Mouse (Mus musculus): Measurements from ENCODE around the gene Catsperd. TPM values are rescaled to one million over a fixed set of nuclear protein-coding genes. Genes with fewer than 3 reads are reported as not detected.

The Catsperd gene
- polyA plus RNA-seq, 1 experiment from 2014 or later, result 0.61 TPM

- no peaks in the 10 kb centered on the region for H3K4me1 ChIP-seq (ENCODE audit: control insufficient read depth, insufficient read depth, low read length)
- DNase-seq (ENCODE audit: low spot score) (no peak), ATAC-seq (ENCODE audit: insufficient number of reproducible peaks, low FRiP score, low TSS enrichment, low read depth) (no peak)
- H3K4me3 ChIP-seq (ENCODE audit: low read depth, low read length), result no peak overlapping the region
- peaks cover 22% of the 10 kb centered on the region; the same call in 1 of the 2 replicates for H3K36me3 ChIP-seq (ENCODE audit: control insufficient read depth, insufficient read depth, low read length)
- no peaks in the 10 kb centered on the region for H3K27me3 ChIP-seq (ENCODE audit: control insufficient read depth, insufficient read depth, low read length)
- H3K4me2 ChIP-seq (ENCODE audit: low read depth, severe bottlenecking), result no peak overlapping the region
- H3K27ac ChIP-seq (replicated peaks; ENCODE audit: low read depth, low read length), result no peak overlapping the region
- H3K9ac ChIP-seq (ENCODE audit: low read length), result no peak overlapping the region
- H3K9me3 ChIP-seq (ENCODE audit: control insufficient read depth, low read length), result no peaks in the 10 kb centered on the region
- WGBS, result 79% methylated on average over 3 of the region's 3 CpGs
These were observed 54.9 kb downstream of the Catsperd start for GRCm38 (mm10) chr17:56682880-56683279.

DNA sequence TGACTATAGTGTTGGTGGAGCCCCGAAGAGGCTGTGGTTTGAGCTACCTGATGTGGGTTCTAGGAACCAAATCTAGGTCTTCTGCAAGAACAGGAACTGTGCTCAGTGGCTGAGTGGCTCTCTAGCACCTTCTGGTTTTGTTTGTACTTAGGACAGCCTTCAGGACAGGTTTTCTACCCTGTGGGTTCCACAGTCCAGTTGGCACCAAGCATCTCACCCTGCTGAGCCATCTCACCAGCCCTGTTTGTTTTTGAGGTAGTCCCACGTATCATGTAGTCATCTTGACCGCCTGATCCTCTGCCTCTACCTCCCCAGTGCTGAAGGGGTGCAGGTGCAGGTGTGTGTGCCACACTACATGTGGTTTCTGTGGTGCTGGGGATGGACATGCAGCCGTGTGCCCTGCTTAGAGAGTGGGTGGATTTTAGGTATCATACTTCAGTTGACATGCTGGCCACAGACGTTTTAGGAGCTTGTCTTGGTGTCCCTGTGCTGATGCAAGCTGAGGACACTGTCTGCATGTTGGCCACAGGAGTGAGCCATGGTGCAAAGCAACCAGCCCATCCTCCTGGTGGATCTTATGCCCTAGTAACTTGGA is 55.7 kb downstream of the Catsperd start:
- H3K27me3 ChIP-seq (ENCODE audit: control insufficient read depth, insufficient read depth, low read length), result no peaks in the 10 kb centered on the region
- peaks cover 26% of the 10 kb centered on the region; the same call in 1 of the 2 replicates for H3K36me3 ChIP-seq (ENCODE audit: control insufficient read depth, insufficient read depth, low read length)
- WGBS, result 87% methylated on average over 5 of the region's 5 CpGs
- ATAC-seq (ENCODE audit: insufficient number of reproducible peaks, low FRiP score, low TSS enrichment, low read depth) (no peak), DNase-seq (ENCODE audit: low spot score) (no peak)
- H3K4me1 ChIP-seq (ENCODE audit: control insufficient read depth, insufficient read depth, low read length), result no peaks in the 10 kb centered on the region
- no peak overlapping the region for H3K4me2 ChIP-seq (ENCODE audit: low read depth, severe bottlenecking)
- no peak overlapping the region for H3K27ac ChIP-seq (replicated peaks; ENCODE audit: low read depth, low read length)
- no peak overlapping the region for H3K9ac ChIP-seq (ENCODE audit: low read length)
- H3K9me3 ChIP-seq (ENCODE audit: control insufficient read depth, low read length), result no peaks in the 10 kb centered on the region
- H3K4me3 ChIP-seq (ENCODE audit: low read depth, low read length), result no peak overlapping the region

DNA sequence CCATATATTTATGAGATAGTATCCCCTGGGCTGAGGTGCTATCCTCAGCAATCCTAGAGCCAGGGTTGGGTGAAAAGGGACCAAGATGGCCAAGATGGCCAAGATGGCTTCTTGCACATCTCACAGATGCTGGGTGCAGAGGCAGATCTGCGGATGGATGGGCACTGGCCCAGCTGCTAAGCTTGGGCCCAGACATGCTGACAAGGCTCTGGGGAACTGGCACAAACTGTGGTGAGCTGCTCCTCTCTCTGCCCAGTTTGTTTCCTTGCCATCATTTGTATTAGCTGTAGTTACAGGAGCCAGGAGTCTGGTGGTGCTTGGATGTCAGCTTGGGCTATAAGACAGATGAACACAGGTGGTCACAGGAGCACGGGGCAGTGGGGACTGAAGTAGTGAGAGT is 56.7 kb downstream of the Catsperd start:
- 84% methylated on average over 2 of the region's 2 CpGs for WGBS
- no peaks in the 10 kb centered on the region for H3K4me1 ChIP-seq (ENCODE audit: control insufficient read depth, insufficient read depth, low read length)
- no peak overlapping the region for H3K27ac ChIP-seq (replicated peaks; ENCODE audit: low read depth, low read length)
- H3K36me3 ChIP-seq (ENCODE audit: control insufficient read depth, insufficient read depth, low read length), result peaks cover 29% of the 10 kb centered on the region; the same call in 1 of the 2 replicates
- no peaks in the 10 kb centered on the region for H3K9me3 ChIP-seq (ENCODE audit: control insufficient read depth, low read length)
- no peak overlapping the region for H3K4me3 ChIP-seq (ENCODE audit: low read depth, low read length)
- ATAC-seq (ENCODE audit: insufficient number of reproducible peaks, low FRiP score, low TSS enrichment, low read depth) (no peak), DNase-seq (ENCODE audit: low spot score) (no peak)
- H3K27me3 ChIP-seq (ENCODE audit: control insufficient read depth, insufficient read depth, low read length), result no peaks in the 10 kb centered on the region
- H3K9ac ChIP-seq (ENCODE audit: low read length), result no peak overlapping the region
- no peak overlapping the region for H3K4me2 ChIP-seq (ENCODE audit: low read depth, severe bottlenecking)

GRCm38 (mm10) chr17:56686801-56687200 is 58.9 kb downstream of the Catsperd start:
- peaks cover 31% of the 10 kb centered on the region; the same call in 1 of the 2 replicates for H3K36me3 ChIP-seq (ENCODE audit: control insufficient read depth, insufficient read depth, low read length)
- H3K4me2 ChIP-seq (ENCODE audit: low read depth, severe bottlenecking), result no peak overlapping the region
- no peaks in the 10 kb centered on the region for H3K4me1 ChIP-seq (ENCODE audit: control insufficient read depth, insufficient read depth, low read length)
- 94% methylated on average over 4 of the region's 4 CpGs for WGBS
- H3K9ac ChIP-seq (ENCODE audit: low read length), result no peak overlapping the region
- no peaks in the 10 kb centered on the region for H3K27me3 ChIP-seq (ENCODE audit: control insufficient read depth, insufficient read depth, low read length)
- no peaks in the 10 kb centered on the region for H3K9me3 ChIP-seq (ENCODE audit: control insufficient read depth, low read length)
- DNase-seq (ENCODE audit: low spot score), result no peak
- no peak overlapping the region for H3K4me3 ChIP-seq (ENCODE audit: low read depth, low read length)
- no peak for ATAC-seq (ENCODE audit: insufficient number of reproducible peaks, low FRiP score, low TSS enrichment, low read depth)
- no peak overlapping the region for H3K27ac ChIP-seq (replicated peaks; ENCODE audit: low read depth, low read length)

DNA sequence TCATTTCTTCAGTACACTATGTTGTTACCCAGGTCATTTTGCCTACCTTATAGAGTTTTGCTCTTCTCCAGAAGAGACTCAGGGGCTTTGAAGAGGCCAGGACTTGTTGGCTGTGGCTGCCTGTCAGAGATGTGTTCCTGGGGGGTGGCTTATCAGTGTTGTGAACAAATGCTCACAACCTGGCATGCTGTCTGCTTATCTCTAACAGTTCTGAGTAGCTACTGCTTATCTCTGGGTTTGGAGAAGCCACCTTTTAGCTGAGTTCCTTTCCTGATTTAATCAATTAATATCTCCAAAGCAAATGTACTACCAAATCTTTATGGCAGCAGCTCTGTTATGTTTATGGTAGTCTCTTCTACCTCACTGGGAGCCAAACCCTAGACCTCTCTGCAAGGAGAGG is 60.1 kb downstream of the Catsperd start:
- peaks cover 34% of the 10 kb centered on the region; the same call in 1 of the 2 replicates for H3K36me3 ChIP-seq (ENCODE audit: control insufficient read depth, insufficient read depth, low read length)
- H3K4me1 ChIP-seq (ENCODE audit: control insufficient read depth, insufficient read depth, low read length), result no peaks in the 10 kb centered on the region
- H3K27me3 ChIP-seq (ENCODE audit: control insufficient read depth, insufficient read depth, low read length), result no peaks in the 10 kb centered on the region

GRCm38 (mm10) chr17:56688689-56689088 is 60.7 kb downstream of the Catsperd start:
- no peaks in the 10 kb centered on the region for H3K4me1 ChIP-seq (ENCODE audit: control insufficient read depth, insufficient read depth, low read length)
- H3K36me3 ChIP-seq (ENCODE audit: control insufficient read depth, insufficient read depth, low read length), result peaks cover 34% of the 10 kb centered on the region; the same call in 1 of the 2 replicates
- no peak overlapping the region for H3K27ac ChIP-seq (replicated peaks; ENCODE audit: low read depth, low read length)
- 87% methylated on average over 2 of the region's 2 CpGs for WGBS
- H3K27me3 ChIP-seq (ENCODE audit: control insufficient read depth, insufficient read depth, low read length), result no peaks in the 10 kb centered on the region
- no peak overlapping the region for H3K9ac ChIP-seq (ENCODE audit: low read length)
- H3K4me2 ChIP-seq (ENCODE audit: low read depth, severe bottlenecking), result no peak overlapping the region
- DNase-seq (ENCODE audit: low spot score), result no peak
- H3K9me3 ChIP-seq (ENCODE audit: control insufficient read depth, low read length), result no peaks in the 10 kb centered on the region
- H3K4me3 ChIP-seq (ENCODE audit: low read depth, low read length), result no peak overlapping the region
- ATAC-seq (ENCODE audit: insufficient number of reproducible peaks, low FRiP score, low TSS enrichment, low read depth), result no peak

More for the DNA sequence above, 60.1 kb downstream of the Catsperd start:
- Histone ChIP-seq H3K9ac (ENCODE audit: low read length) (no peak overlapping the region), H3K9me3 (ENCODE audit: control insufficient read depth, low read length) (no peaks in the 10 kb centered on the region), H3K27ac (replicated peaks; ENCODE audit: low read depth, low read length) (no peak overlapping the region), H3K4me3 (ENCODE audit: low read depth, low read length) (no peak overlapping the region), H3K4me2 (ENCODE audit: low read depth, severe bottlenecking) (no peak overlapping the region)
- DNase-seq (ENCODE audit: low spot score) (no peak), ATAC-seq (ENCODE audit: insufficient number of reproducible peaks, low FRiP score, low TSS enrichment, low read depth) (no peak)

- WGBS, result 48% methylated on average over 1 of the region's 1 CpGs
- Histone ChIP-seq H3K4me3 (ENCODE audit: low read depth, low read length) (no peak overlapping the region), H3K36me3 (ENCODE audit: control insufficient read depth, insufficient read depth, low read length) (peaks cover 40% of the 10 kb centered on the region; the same call in 1 of the 2 replicates), H3K9ac (ENCODE audit: low read length) (no peak overlapping the region), H3K27ac (replicated peaks; ENCODE audit: low read depth, low read length) (no peak overlapping the region), H3K4me1 (ENCODE audit: control insufficient read depth, insufficient read depth, low read length) (no peaks in the 10 kb centered on the region), H3K9me3 (ENCODE audit: control insufficient read depth, low read length) (no peaks in the 10 kb centered on the region), H3K27me3 (ENCODE audit: control insufficient read depth, insufficient read depth, low read length) (no peaks in the 10 kb centered on the region), H3K4me2 (ENCODE audit: low read depth, severe bottlenecking) (no peak overlapping the region)
- DNase-seq (ENCODE audit: low spot score), result no peak
- no peak for ATAC-seq (ENCODE audit: insufficient number of reproducible peaks, low FRiP score, low TSS enrichment, low read depth)
These were observed 65.5 kb downstream of the Catsperd start for GRCm38 (mm10) chr17:56693395-56693794.

- no peak for ATAC-seq (ENCODE audit: insufficient number of reproducible peaks, low FRiP score, low TSS enrichment, low read depth)
- Histone ChIP-seq H3K4me1 (ENCODE audit: control insufficient read depth, insufficient read depth, low read length) (no peaks in the 10 kb centered on the region), H3K4me3 (ENCODE audit: low read depth, low read length) (no peak overlapping the region), H3K9me3 (ENCODE audit: control insufficient read depth, low read length) (no peaks in the 10 kb centered on the region), H3K36me3 (ENCODE audit: control insufficient read depth, insufficient read depth, low read length) (peaks cover 39% of the 10 kb centered on the region; the same call in 1 of the 2 replicates), H3K4me2 (ENCODE audit: low read depth, severe bottlenecking) (no peak overlapping the region), H3K27ac (replicated peaks; ENCODE audit: low read depth, low read length) (no peak overlapping the region), H3K9ac (ENCODE audit: low read length) (no peak overlapping the region), H3K27me3 (ENCODE audit: control insufficient read depth, insufficient read depth, low read length) (no peaks in the 10 kb centered on the region)
- DNase-seq (ENCODE audit: low spot score), result no peak
- WGBS, result 82% methylated on average over 6 of the region's 6 CpGs
These were observed 65.9 kb downstream of the Catsperd start for GRCm38 (mm10) chr17:56693851-56694310.

DNA sequence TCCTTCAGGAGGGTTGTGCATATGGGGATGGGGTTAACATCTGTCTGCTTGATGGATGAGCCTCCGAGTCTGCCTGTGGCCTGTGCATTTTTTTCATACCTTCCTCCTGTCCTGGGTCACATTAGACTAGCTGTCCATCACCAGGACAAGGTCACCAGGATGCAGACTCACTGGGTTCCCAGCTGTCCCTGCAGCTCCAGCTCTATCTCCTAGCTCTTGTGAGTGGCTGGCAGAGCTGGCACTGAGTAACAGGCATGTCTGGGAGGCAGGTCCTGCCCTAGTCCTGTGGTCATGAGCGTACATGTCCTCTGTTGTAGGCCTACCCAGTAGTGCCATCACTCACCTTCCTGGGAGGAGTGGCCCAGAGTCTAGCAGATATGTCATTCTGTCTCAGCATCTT is 72.5 kb downstream of the Catsperd start:
- no peak overlapping the region for H3K4me3 ChIP-seq (ENCODE audit: low read depth, low read length)
- H3K36me3 ChIP-seq (ENCODE audit: control insufficient read depth, insufficient read depth, low read length), result peaks cover 65% of the 10 kb centered on the region
- ATAC-seq (ENCODE audit: insufficient number of reproducible peaks, low FRiP score, low TSS enrichment, low read depth), result no peak
- no peak for DNase-seq (ENCODE audit: low spot score)
- no peak overlapping the region for H3K27ac ChIP-seq (replicated peaks; ENCODE audit: low read depth, low read length)
- H3K9ac ChIP-seq (ENCODE audit: low read length), result no peak overlapping the region
- no peaks in the 10 kb centered on the region for H3K4me1 ChIP-seq (ENCODE audit: control insufficient read depth, insufficient read depth, low read length)
- H3K4me2 ChIP-seq (ENCODE audit: low read depth, severe bottlenecking), result no peak overlapping the region
- H3K9me3 ChIP-seq (ENCODE audit: control insufficient read depth, low read length), result no peaks in the 10 kb centered on the region
- WGBS, result 89% methylated on average over 2 of the region's 2 CpGs
- no peaks in the 10 kb centered on the region for H3K27me3 ChIP-seq (ENCODE audit: control insufficient read depth, insufficient read depth, low read length)
